Mouse (Mus musculus): ENCODE measurements around the gene Serpinb3b.
"Not testable (repeated sequence)": the region's sequence is repeated elsewhere in the genome, so short reads cannot be mapped to it uniquely, and the experiment has no call there.

Gene Serpinb3b

DNA sequence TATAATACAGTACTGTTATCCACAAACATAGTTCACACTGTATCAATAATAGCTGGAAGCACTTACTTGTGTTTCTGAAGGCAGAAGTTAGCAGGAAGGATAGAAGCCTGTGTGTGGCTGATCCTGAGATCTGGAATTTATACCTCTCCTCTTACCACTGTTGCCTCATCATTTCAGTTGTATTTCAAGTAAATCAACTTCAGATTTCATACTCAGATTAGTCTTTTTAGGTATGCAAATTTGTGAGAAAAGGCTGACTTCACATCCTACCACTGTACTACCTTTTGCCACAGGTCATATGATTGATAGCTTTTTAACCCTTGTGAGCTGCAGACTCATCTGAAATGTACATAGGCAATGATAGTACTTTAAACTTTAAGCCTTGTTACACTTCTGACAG is at the start of gene Serpinb3b, which contains the start of gene Serpinb3c:
Gene Serpinb3b, minus strand, starts transcription at position 101 of the 400 bp plus-strand sequence.
Gene Serpinb3c, minus strand, starts transcription at position 111 of the 400 bp plus-strand sequence.
- H3K36me3 ChIP-seq (ENCODE audit: insufficient read depth, low read length); H3K27me3 ChIP-seq (ENCODE audit: insufficient read depth, low read length); H3K4me3 ChIP-seq (replicated peaks; ENCODE audit: low read length); H3K4me1 ChIP-seq (replicated peaks; ENCODE audit: low read depth, low read length); H3K9me3 ChIP-seq (ENCODE audit: low read length): not testable (repeated sequence)

DNA sequence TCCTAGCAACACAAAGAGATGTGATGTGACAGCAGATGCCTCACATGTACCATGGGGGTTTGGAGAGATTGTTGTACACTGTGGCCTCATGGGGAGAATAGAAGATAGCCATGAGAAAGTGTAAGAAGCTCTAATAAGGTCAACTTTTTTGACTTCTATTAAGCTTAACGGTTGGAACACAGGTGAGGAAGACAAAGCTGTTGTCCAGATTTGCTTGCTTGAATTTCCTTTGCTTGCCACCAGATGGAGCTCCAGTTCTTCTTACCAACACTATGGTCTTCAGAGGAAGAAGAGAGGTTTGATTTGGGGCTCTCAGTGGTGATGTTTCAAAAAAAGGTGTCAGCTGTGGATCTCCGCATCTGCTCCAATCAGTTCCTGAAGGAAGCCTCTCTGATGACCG is 35.0 kb downstream of the Serpinb3b start:
- H3K4me3 ChIP-seq (replicated peaks; ENCODE audit: low read length); H3K4me1 ChIP-seq (replicated peaks; ENCODE audit: low read depth, low read length); H3K27me3 ChIP-seq (ENCODE audit: insufficient read depth, low read length); H3K36me3 ChIP-seq (ENCODE audit: insufficient read depth, low read length): not testable (repeated sequence)
- peaks cover 31% of the 10 kb centered on the region for H3K9me3 ChIP-seq (ENCODE audit: low read length)
- TF ChIP-seq CTCF (conservative IDR thresholded peaks at IDR 0.05; ENCODE audit: low read length), result peak; percentile 38

DNA sequence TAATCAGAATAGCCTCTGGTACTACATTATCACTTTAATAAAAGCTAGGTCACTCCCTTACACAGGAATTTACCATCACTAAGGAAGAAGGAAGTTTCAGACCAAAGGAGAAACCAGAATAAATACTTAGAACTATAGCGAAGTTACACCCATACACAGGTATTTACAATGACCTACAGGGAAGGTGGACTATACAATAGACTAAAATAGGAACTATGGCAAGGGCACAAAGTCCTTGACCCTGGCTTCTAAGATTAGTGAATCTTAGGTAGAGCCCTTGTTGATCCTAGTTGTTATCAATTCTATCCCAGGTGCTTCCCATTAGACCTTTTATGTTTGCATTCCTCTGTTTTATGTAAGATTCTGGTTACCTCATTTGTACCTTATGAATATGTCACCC is 60.9 kb downstream of the Serpinb3b start:
- H3K4me3 ChIP-seq (replicated peaks; ENCODE audit: low read length); H3K27me3 ChIP-seq (ENCODE audit: insufficient read depth, low read length); H3K36me3 ChIP-seq (ENCODE audit: insufficient read depth, low read length); H3K4me1 ChIP-seq (replicated peaks; ENCODE audit: low read depth, low read length): not testable (repeated sequence)
- H3K9me3 ChIP-seq (ENCODE audit: low read length), result peaks cover 14% of the 10 kb centered on the region

DNA sequence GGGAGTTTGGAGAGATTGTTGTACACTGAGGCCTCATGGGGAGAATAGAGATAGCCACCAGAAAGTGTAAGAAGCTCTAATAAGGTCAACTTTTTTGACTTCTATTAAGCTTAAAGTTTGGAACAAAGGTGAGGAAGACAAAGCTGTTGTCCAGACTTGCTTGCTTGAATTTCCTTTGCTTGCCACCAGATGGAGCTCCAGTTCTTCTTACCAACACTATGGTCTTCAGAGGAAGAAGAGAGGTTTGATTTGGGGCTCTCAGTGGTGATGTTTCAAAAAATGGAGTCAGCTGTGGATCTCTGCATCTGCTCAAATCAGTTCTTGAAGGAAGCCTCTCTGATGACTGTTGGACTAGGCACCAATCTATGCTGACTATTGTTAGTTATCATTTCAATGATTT is 150.7 kb downstream of the Serpinb3b start:
- not testable (repeated sequence) for H3K27me3 ChIP-seq (ENCODE audit: insufficient read depth, low read length); H3K4me1 ChIP-seq (replicated peaks; ENCODE audit: low read depth, low read length); H3K36me3 ChIP-seq (ENCODE audit: insufficient read depth, low read length); H3K4me3 ChIP-seq (replicated peaks; ENCODE audit: low read length)
- peaks cover 12% of the 10 kb centered on the region for H3K9me3 ChIP-seq (ENCODE audit: low read length)
- TF ChIP-seq CTCF (conservative IDR thresholded peaks at IDR 0.05; ENCODE audit: low read length), result peak; percentile 7; the same call in 1 of the 2 replicates
